Mouse (Mus musculus): ENCODE measurements around the gene Bmpr1b. TPM values are rescaled to one million over a fixed set of nuclear protein-coding genes. Genes with fewer than 3 reads are reported as not detected.

Bmpr1b gene
- polyA plus RNA-seq, 2 experiments = 8.8 to 11.7 TPM

DNA sequence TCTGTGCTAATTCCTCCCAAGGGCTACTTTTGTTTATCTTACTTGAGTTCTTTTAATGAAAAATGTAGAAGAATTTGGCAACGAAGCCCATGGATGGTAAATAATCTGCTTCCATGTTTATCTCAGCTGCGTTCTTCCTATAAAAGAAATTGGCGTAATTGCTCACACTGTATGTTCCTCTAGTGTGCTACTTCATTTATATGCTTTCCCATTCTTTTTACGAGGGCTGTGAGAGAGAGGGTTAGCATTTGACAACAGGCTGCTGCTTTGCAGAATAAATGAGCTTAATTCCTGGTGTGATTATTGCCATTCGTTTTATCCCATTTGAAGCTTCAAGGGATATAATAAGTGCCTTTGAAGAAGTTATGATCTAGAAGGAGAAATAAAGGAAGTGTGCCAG, 365.1 kb downstream of the Bmpr1b start:
- no peaks in the 10 kb centered on the region for H3K27me3 ChIP-seq (ENCODE audit: control insufficient read depth, insufficient read depth, low read length)
- no peak for TF ChIP-seq POLR2A (IDR thresholded peaks at IDR 0.05; ENCODE audit: borderline replicate concordance, extremely low read depth, insufficient read depth, insufficient read length)
- H3K27ac ChIP-seq (replicated peaks; ENCODE audit: low read depth, low read length) = no peak overlapping the region
- no peak for DNase-seq (ENCODE audit: low spot score)
- H3K4me2 ChIP-seq (replicated peaks; ENCODE audit: low read depth, low read length, severe bottlenecking) = no peak overlapping the region
- WGBS = 59% methylated on average over 5 of the region's 5 CpGs
- no peak overlapping the region for H3K9ac ChIP-seq (ENCODE audit: low read depth, low read length, severe bottlenecking)
- ATAC-seq (ENCODE audit: low FRiP score, low read depth) = no peak
- H3K36me3 ChIP-seq (ENCODE audit: control insufficient read depth, insufficient read depth, low read length) = peaks cover 6% of the 10 kb centered on the region; the same call in 1 of the 2 replicates
- no peaks in the 10 kb centered on the region for H3K4me1 ChIP-seq (ENCODE audit: control insufficient read depth, insufficient read depth, low read length)
- no peaks in the 10 kb centered on the region for H3K9me3 ChIP-seq (ENCODE audit: control insufficient read depth, low read length)
- H3K4me3 ChIP-seq (replicated peaks; ENCODE audit: low read length) = no peak overlapping the region

DNA sequence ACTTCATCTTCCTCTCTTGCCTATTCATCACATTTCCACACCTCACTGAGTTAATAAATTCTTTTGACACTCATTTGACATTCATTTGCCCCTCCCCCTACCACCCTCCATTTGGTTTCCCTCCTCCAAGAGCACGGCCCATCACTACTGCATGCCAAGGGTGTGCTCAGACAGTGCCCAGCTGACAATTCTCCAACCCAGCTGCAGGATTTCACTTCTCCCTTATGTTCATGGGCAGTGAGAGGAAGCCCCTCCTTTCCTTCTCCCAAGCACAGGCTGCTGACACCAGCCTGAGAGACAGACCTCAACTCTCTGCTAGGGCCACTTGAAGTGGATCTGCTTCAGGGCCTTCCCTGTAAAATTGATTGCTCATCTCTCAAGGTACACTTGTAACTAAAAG, 371.4 kb downstream of the Bmpr1b start:
- ATAC-seq (ENCODE audit: low FRiP score, low read depth) (no peak), DNase-seq (ENCODE audit: low spot score) (no peak)
- TF ChIP-seq POLR2A (IDR thresholded peaks at IDR 0.05; ENCODE audit: borderline replicate concordance, extremely low read depth, insufficient read depth, insufficient read length) = no peak
- H3K9me3 ChIP-seq (ENCODE audit: control insufficient read depth, low read length) = no peaks in the 10 kb centered on the region
- H3K27me3 ChIP-seq (ENCODE audit: control insufficient read depth, insufficient read depth, low read length) = no peaks in the 10 kb centered on the region
- H3K4me3 ChIP-seq (replicated peaks; ENCODE audit: low read length) = no peak overlapping the region
- no peaks in the 10 kb centered on the region for H3K4me1 ChIP-seq (ENCODE audit: control insufficient read depth, insufficient read depth, low read length)
- no peak overlapping the region for H3K27ac ChIP-seq (replicated peaks; ENCODE audit: low read depth, low read length)
- no peak overlapping the region for H3K9ac ChIP-seq (ENCODE audit: low read depth, low read length, severe bottlenecking)
- 39% methylated on average over 1 of the region's 1 CpGs for WGBS
- H3K4me2 ChIP-seq (replicated peaks; ENCODE audit: low read depth, low read length, severe bottlenecking) = no peak overlapping the region
- peaks cover 8% of the 10 kb centered on the region for H3K36me3 ChIP-seq (ENCODE audit: control insufficient read depth, insufficient read depth, low read length)

GRCm38 (mm10) chr3:141797372-141797771, 371.9 kb downstream of the Bmpr1b start:
- ATAC-seq (ENCODE audit: low FRiP score, low read depth) = no peak
- Histone ChIP-seq H3K27me3 (ENCODE audit: control insufficient read depth, insufficient read depth, low read length) (no peaks in the 10 kb centered on the region), H3K9ac (ENCODE audit: low read depth, low read length, severe bottlenecking) (no peak overlapping the region)

GRCm38 (mm10) chr3:141794371-141794770, 374.9 kb downstream of the Bmpr1b start:
- peaks cover 5% of the 10 kb centered on the region for H3K36me3 ChIP-seq (ENCODE audit: control insufficient read depth, insufficient read depth, low read length)
- H3K27me3 ChIP-seq (ENCODE audit: control insufficient read depth, insufficient read depth, low read length) = no peaks in the 10 kb centered on the region
- ATAC-seq (ENCODE audit: low FRiP score, low read depth) = no peak
- H3K9me3 ChIP-seq (ENCODE audit: control insufficient read depth, low read length) = no peaks in the 10 kb centered on the region
- no peak for DNase-seq (ENCODE audit: low spot score)
- WGBS = 79% methylated on average over 3 of the region's 3 CpGs
- 0 out of 2 replicates have a peak, but pooled peaks cover 7% of the 10 kb centered on the region for H3K4me1 ChIP-seq (ENCODE audit: control insufficient read depth, insufficient read depth, low read length)
- no peak overlapping the region for H3K4me3 ChIP-seq (replicated peaks; ENCODE audit: low read length)
- no peak overlapping the region for H3K9ac ChIP-seq (ENCODE audit: low read depth, low read length, severe bottlenecking)
- H3K4me2 ChIP-seq (replicated peaks; ENCODE audit: low read depth, low read length, severe bottlenecking) = no peak overlapping the region
- H3K27ac ChIP-seq (replicated peaks; ENCODE audit: low read depth, low read length) = no peak overlapping the region
- TF ChIP-seq POLR2A (IDR thresholded peaks at IDR 0.05; ENCODE audit: borderline replicate concordance, extremely low read depth, insufficient read depth, insufficient read length) = no peak

More at GRCm38 (mm10) chr3:141797372-141797771, 371.9 kb downstream of the Bmpr1b start:
- H3K4me3 ChIP-seq (replicated peaks; ENCODE audit: low read length) = no peak overlapping the region
- H3K36me3 ChIP-seq (ENCODE audit: control insufficient read depth, insufficient read depth, low read length) = peaks cover 8% of the 10 kb centered on the region
- TF ChIP-seq POLR2A (IDR thresholded peaks at IDR 0.05; ENCODE audit: borderline replicate concordance, extremely low read depth, insufficient read depth, insufficient read length) = no peak
- H3K4me2 ChIP-seq (replicated peaks; ENCODE audit: low read depth, low read length, severe bottlenecking) = no peak overlapping the region
- no peak for DNase-seq (ENCODE audit: low spot score)
- no peaks in the 10 kb centered on the region for H3K9me3 ChIP-seq (ENCODE audit: control insufficient read depth, low read length)
- no peak overlapping the region for H3K27ac ChIP-seq (replicated peaks; ENCODE audit: low read depth, low read length)
- H3K4me1 ChIP-seq (ENCODE audit: control insufficient read depth, insufficient read depth, low read length) = no peaks in the 10 kb centered on the region

DNA sequence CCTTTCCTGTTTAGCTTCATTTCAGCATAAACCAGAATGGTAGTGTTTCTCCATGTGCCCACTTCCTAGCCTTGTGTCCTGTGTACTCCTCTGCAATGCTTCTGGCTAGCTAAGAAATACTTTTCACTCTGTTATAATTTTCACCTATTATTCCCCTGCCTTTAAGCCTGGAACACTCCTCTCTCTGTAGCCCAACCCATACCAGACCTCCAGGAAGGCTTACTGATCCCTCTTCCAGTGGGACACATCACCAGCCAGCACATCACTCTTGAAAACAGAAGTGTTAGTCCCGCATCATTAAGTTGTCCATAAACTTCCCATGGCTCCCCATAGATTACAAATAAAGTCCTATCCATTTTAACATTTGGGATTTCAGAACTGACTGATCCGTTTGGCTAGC, 375.5 kb downstream of the Bmpr1b start:
- no peak overlapping the region for H3K9ac ChIP-seq (ENCODE audit: low read depth, low read length, severe bottlenecking)
- ATAC-seq (ENCODE audit: low FRiP score, low read depth) (no peak), DNase-seq (ENCODE audit: low spot score) (no peak)
- H3K4me2 ChIP-seq (replicated peaks; ENCODE audit: low read depth, low read length, severe bottlenecking) = no peak overlapping the region
- no peaks in the 10 kb centered on the region for H3K9me3 ChIP-seq (ENCODE audit: control insufficient read depth, low read length)
- no peak overlapping the region for H3K27ac ChIP-seq (replicated peaks; ENCODE audit: low read depth, low read length)
- no peak for TF ChIP-seq POLR2A (IDR thresholded peaks at IDR 0.05; ENCODE audit: borderline replicate concordance, extremely low read depth, insufficient read depth, insufficient read length)
- peaks cover 5% of the 10 kb centered on the region for H3K36me3 ChIP-seq (ENCODE audit: control insufficient read depth, insufficient read depth, low read length)
- H3K4me3 ChIP-seq (replicated peaks; ENCODE audit: low read length) = no peak overlapping the region
- 62% methylated on average over 2 of the region's 2 CpGs for WGBS
- H3K27me3 ChIP-seq (ENCODE audit: control insufficient read depth, insufficient read depth, low read length) = no peaks in the 10 kb centered on the region
- H3K4me1 ChIP-seq (ENCODE audit: control insufficient read depth, insufficient read depth, low read length) = 0 out of 2 replicates have a peak, but pooled peaks cover 7% of the 10 kb centered on the region

DNA sequence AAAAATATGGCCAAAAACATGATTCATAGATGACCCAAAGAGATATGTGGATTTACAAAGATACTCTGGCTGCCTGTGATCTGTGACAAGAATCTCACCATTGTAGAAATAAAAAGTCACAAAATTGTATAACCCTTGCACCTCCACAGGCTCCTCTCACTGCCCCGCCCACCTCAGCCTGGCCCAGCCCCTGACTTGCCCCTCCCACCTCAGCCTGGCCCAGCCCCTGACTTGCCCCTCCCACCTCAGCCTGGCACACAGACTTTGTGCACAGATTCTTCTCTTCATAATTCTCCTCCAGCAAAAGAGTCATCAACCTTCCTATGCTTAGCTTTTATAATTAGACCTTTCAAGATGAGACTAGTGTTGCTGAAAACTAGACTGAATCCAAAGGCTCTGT, 377.1 kb downstream of the Bmpr1b start:
- 94% methylated on average over 1 of the region's 1 CpGs for WGBS
- TF ChIP-seq POLR2A (IDR thresholded peaks at IDR 0.05; ENCODE audit: borderline replicate concordance, extremely low read depth, insufficient read depth, insufficient read length) = no peak
- H3K9me3 ChIP-seq (ENCODE audit: control insufficient read depth, low read length) = no peaks in the 10 kb centered on the region

More for the DNA sequence above, 377.1 kb downstream of the Bmpr1b start:
- H3K27ac ChIP-seq (replicated peaks; ENCODE audit: low read depth, low read length) = no peak overlapping the region
- no peak overlapping the region for H3K9ac ChIP-seq (ENCODE audit: low read depth, low read length, severe bottlenecking)
- DNase-seq (ENCODE audit: low spot score) (no peak), ATAC-seq (ENCODE audit: low FRiP score, low read depth) (no peak)
- H3K4me1 ChIP-seq (ENCODE audit: control insufficient read depth, insufficient read depth, low read length) = 0 out of 2 replicates have a peak, but pooled peaks cover 7% of the 10 kb centered on the region
- no peaks in the 10 kb centered on the region for H3K27me3 ChIP-seq (ENCODE audit: control insufficient read depth, insufficient read depth, low read length)
- peaks cover 5% of the 10 kb centered on the region for H3K36me3 ChIP-seq (ENCODE audit: control insufficient read depth, insufficient read depth, low read length)
- H3K4me3 ChIP-seq (replicated peaks; ENCODE audit: low read length) = no peak overlapping the region
- no peak overlapping the region for H3K4me2 ChIP-seq (replicated peaks; ENCODE audit: low read depth, low read length, severe bottlenecking)

Data from limb, embryonic 14.5 days (tissue).